Mouse (Mus musculus) olfactory bulb, adult 2 months (tissue): ENCODE results near the gene Camk2n1.

Source experiments
- CTCF ChIP-seq: fragments of 200-500 bp; IDR thresholded peaks from 2 replicates; pipeline ENCODE4 v1.5.1; 2012; ENCODE audit warnings: low read depth, mild to moderate bottlenecking, low read length, moderate library complexity; ENCODE audit not compliant: insufficient read depth
- POLR2A ChIP-seq: fragments of 200-500 bp; IDR thresholded peaks from 2 replicates; pipeline ENCODE4 v1.6.1; 2012; ENCODE audit warnings: mild to moderate bottlenecking, low read depth, low read length, moderate library complexity; ENCODE audit not compliant: insufficient read depth

- TF ChIP-seq CTCF (no peak), POLR2A (no peak)
Measured at GRCm38 (mm10) chr4:138469080-138469479, 15.0 kb downstream of the Camk2n1 start.
